Mouse (Mus musculus) ES-CJ7 (cell line): ENCODE measurements around the gene Asgr2.
"Not testable (repeated sequence)": the region's sequence is repeated elsewhere in the genome, so short reads cannot be mapped to it uniquely, and the experiment has no call there.

ENCODE experiments used
- DNase-seq: peaks from one replicate; pipeline ENCODE4 v3.0.0; 2011; ENCODE audit warnings: low read depth, low spot score

Gene Asgr2

DNA sequence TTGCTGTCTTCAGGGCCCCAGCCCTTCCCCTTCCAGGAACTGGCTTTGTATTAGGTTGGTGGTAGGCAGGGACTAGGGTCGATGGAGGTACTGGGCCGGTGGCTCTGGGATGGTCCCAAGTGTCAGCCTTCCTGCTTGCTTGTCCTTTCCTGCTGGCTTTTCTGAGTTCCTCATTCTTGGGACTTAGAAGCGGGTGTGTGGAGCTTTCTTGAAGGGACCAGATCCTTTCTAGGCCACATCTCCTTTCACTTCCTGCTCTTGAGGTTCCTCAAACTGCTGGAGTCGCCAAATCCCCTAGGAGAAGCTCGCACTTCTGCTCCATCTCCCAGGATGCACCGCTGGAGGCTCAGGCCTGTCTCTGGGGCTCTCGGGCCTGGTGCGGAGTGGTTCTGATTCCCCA lies 7.9 kb upstream of the Asgr2 start:
- peak; percentile 12 for DNase-seq

- peak; percentile 49 for DNase-seq
Observed at GRCm38 (mm10) chr11:70097396-70097795, 5.0 kb downstream of the Asgr2 start.

DNA sequence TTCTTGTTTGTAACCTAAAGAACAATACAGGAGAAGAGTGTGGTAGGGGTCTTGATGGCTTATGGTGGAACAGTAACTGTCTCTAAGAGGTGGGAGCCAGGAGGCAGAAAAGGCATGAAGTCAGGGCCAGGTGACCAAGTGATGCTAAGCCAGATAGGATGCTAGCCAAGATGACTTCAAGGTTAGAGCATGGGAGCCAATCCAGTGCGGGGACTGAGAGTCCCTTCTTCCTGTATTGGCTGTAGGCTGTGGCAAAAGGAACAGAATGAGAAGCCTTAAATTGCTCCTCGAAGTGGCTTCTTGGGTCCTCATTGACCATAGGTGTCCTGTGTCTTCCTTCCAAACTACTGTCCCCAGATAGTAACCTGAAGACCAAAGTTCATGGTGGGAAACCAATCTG lies 6.7 kb downstream of the Asgr2 start:
- no peak for DNase-seq

GRCm38 (mm10) chr11:70099809-70100208 lies 7.4 kb downstream of the Asgr2 start:
- DNase-seq: no peak

GRCm38 (mm10) chr11:70103701-70104315 lies 11.4 kb downstream of the Asgr2 start:
- DNase-seq: no peak

DNA sequence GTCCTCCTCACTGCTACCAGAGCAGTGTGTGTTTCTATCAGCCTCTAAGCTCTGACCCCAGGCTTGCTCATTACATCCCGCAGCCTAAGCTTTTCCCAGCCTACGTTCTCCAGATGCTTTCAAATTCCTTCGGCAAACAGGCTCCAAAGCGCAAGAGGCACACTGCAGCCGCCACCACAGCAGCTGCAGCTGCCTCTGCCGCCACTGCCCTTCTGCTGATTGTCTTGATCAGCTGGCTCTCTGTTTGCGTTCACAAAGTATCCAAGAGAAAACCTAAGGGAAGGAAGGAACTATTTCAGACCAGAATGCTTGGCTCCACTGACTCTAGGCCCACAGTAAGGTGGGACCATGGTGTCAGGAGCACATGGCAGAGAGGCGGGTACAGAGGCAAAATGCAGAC lies 14.6 kb downstream of the Asgr2 start:
- DNase-seq: no peak

- DNase-seq: peak; percentile 69
Observed at GRCm38 (mm10) chr11:70110146-70110545, 17.7 kb downstream of the Asgr2 start.

DNA sequence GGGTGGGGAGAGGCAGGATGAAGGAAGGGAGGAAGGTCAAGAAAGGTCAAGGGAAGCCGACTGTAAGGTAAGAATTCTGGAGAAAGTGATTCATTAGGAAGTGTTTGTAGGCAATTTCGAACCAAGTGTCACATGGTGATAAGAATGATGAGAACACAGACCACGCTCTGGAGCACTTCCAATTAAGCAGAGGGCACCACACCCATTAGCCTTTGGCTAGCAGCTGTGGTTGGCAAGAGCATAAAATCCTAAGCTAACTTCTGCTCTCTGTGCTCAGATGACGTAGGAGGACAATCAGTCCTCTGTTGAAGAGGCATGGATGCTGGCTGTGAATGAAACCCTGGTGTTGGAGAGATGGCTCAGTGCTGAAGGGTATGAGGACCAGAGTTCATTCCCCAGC lies 22.1 kb downstream of the Asgr2 start:
- DNase-seq: no peak

DNA sequence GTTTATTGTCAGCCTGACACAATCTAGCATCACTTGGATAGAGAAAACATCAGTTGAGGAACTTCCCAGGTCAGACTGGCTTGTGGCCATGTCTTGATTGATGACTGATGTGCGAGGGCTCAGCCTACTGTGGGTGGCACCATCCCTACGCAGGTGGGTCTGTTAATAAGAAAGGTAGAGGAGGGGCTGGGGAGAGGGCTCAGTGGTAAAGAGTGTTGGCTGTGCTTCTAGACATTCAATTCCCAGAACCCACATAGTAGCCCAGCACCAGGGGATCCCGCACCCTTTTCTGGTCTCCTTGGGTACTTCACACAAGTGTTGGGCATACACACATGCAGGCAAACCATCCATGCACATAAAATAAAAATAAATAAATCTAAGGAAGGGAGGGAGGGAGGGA lies 23.5 kb downstream of the Asgr2 start:
- no peak for DNase-seq

DNA sequence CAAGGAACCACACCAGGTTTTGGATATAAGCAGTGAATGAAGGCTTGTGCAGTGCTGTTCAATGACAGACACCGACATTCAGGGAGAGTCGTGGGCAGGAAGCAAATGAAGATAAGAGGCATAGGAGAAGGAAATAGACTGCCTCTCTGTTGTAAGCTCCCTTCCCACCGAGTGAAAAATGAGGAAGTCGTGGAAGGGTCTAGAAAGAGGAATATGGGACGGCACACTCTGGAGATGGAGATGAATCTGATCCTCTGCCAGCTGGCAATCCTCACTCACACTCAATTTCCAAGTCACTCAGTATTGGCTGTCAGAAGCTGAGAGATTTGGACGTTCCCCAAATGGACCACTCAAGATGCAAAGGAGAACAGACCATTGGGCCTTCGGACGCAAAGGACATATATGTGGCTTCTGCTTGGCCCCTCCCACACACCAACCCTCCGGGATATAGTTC lies 37.5 kb downstream of the Asgr2 start, which contains the start of gene Mgl2:
TSS of gene Mgl2 (plus strand) at position 404 of the 454 bp plus-strand sequence.
- no peak for DNase-seq

DNA sequence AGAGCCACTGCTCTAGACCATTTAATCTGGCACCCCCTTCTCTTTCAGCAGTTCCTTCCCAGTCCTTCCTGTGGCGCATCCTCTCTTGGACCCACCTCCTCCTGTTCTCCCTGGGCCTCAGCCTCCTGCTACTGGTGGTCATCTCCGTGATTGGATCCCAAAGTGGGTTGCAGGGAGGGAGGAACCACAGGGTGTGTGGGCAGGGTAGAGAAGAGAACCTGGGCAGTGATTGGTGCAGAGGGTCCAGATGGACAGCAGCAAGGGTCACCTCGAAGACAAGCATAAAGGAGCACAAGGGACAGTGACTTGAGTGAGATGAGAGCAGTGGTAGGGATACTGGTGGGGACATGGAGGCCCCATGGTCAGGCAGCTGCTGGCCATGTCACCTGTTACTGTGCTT lies 42.6 kb downstream of the Asgr2 start:
- not testable (repeated sequence) for DNase-seq

DNA sequence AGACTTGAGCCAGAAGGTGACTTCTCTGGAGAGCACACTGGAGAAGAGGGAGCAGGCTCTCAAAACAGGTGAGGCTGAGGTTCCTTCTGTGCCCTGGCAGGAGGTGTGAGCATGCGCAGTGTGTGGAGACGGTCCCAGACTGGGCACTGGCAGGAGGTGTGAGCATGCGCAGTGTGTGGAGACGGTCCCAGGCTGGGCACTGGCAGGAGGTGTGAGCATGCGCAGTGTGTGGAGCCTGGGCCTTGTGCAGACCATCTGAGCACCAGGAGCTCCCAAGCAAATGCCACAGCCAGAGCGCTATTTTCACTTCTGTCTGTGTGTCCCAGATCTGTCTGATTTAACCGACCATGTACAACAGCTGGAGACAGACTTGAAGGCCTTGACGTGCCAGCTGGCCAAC lies 43.5 kb downstream of the Asgr2 start:
- not testable (repeated sequence) for DNase-seq

DNA sequence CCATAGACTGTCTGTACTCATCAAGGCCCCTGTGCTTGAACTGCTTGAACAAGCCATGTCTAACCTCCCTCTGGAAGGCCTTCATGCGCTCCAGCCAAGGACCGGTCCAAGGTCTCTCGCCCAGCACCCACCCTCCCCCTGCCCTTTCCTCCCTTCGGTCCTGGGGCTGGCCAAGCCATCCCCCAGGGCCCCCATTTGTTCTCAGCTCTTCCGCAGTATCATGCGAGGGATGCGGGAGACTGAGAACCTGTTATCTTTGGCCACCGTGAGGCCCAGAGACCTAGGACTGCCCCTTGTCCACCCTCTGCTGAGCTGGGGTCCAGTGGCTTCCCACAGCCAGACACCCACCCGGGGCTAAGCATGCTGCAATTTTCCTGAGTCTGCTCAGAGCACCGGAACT lies 46.7 kb downstream of the Asgr2 start:
- no peak for DNase-seq

GRCm38 (mm10) chr11:70151072-70151471 lies 58.6 kb downstream of the Asgr2 start:
- DNase-seq: peak; percentile 38
